Mouse (Mus musculus) CH12.LX (cell line): ENCODE measurements around the gene Usp36.

ENCODE experiments used
- CHD2 ChIP-seq: IDR thresholded peaks from 2 replicates; pipeline ENCODE4 v1.6.1; 2011; ENCODE audit warnings: low read length, improper control_type of control experiment
- CTCF ChIP-seq, 2 experiments: IDR thresholded peaks in 1 of 2; conservative IDR thresholded peaks in 1 of 2; 2 replicates each; pipeline ENCODE4 v1.5.1; 2011 to 2012; ENCODE audit warnings: low read depth in 2 of 2, low read length in 2 of 2, improper control_type of control experiment in 1 of 2, inconsistent platforms in 1 of 2, mild to moderate bottlenecking in 1 of 2, moderate library complexity in 1 of 2
- E2F4 ChIP-seq: IDR thresholded peaks from 2 replicates; pipeline ENCODE4 v1.6.1; 2011; ENCODE audit warnings: low read depth, low read length, improper control_type of control experiment; ENCODE audit not compliant: insufficient replicate concordance
- EP300 ChIP-seq: IDR thresholded peaks from 2 replicates; pipeline ENCODE4 v1.6.1; 2011; ENCODE audit warnings: low read length, improper control_type of control experiment
- JUND ChIP-seq: conservative IDR thresholded peaks from 2 replicates; pipeline ENCODE4 v1.6.1; 2011; ENCODE audit warnings: low read depth, low read length, improper control_type of control experiment
- KAT2A ChIP-seq: IDR thresholded peaks from 2 replicates; pipeline ENCODE4 v1.6.1; 2012; ENCODE audit warnings: low read length, improper control_type of control experiment, inconsistent platforms; ENCODE audit not compliant: insufficient replicate concordance
- MAX ChIP-seq: IDR thresholded peaks from 2 replicates; pipeline ENCODE4 v1.6.1; 2011; ENCODE audit warnings: low read length, improper control_type of control experiment
- MEF2A ChIP-seq: IDR thresholded peaks from 2 replicates; pipeline ENCODE4 v1.6.1; 2014; ENCODE audit warnings: low read depth, mild to moderate bottlenecking, inconsistent platforms, low read length, improper control_type of control experiment, borderline replicate concordance
- NRF1 ChIP-seq: IDR thresholded peaks from 2 replicates; pipeline ENCODE4 v1.6.1; 2014; ENCODE audit warnings: low read depth, mild to moderate bottlenecking, inconsistent platforms, low read length, improper control_type of control experiment, moderate library complexity
- POLR2A ChIP-seq: IDR thresholded peaks from 2 replicates; pipeline ENCODE4 v1.6.1; 2011; ENCODE audit warnings: low read depth, mild to moderate bottlenecking, improper control_type of control experiment, low read length
- SMC3 ChIP-seq: IDR thresholded peaks from 2 replicates; pipeline ENCODE4 v1.6.1; 2011; ENCODE audit warnings: low read depth, low read length, improper control_type of control experiment
- TCF12 ChIP-seq: IDR thresholded peaks from 2 replicates; pipeline ENCODE4 v1.6.1; 2014; ENCODE audit warnings: low read depth, mild to moderate bottlenecking, inconsistent platforms, low read length, improper control_type of control experiment
- ZMIZ1 ChIP-seq: IDR thresholded peaks from 2 replicates; pipeline ENCODE4 v1.6.1; 2012; ENCODE audit warnings: low read depth, mild to moderate bottlenecking, inconsistent platforms, low read length, improper control_type of control experiment
- ZNF384 ChIP-seq: IDR thresholded peaks from 2 replicates; pipeline ENCODE4 v1.6.1; 2012; ENCODE audit warnings: low read depth, low read length, improper control_type of control experiment, inconsistent platforms

- TF ChIP-seq POLR2A (no peak), SMC3 (no peak), CTCF (conservative IDR thresholded peaks at IDR 0.05 in 1 of 2, IDR thresholded peaks at IDR 0.05 in 1 of 2; ENCODE audit: low read depth in 2 of 2, low read length in 2 of 2) (no peak), E2F4 (no peak), NRF1 (no peak), JUND (no peak), CHD2 (no peak), ZMIZ1 (no peak), EP300 (no peak), MEF2A (no peak), MAX (no peak), TCF12 (no peak), KAT2A (no peak), ZNF384 (no peak)
These were observed 3.6 kb downstream of the Usp36 start for GRCm38 (mm10) chr11:118286434-118286833.
